Mouse (Mus musculus) heart, postnatal 4 days (tissue): ENCODE measurements at regions not wholly inside any gene's neighbourhood (a gene's known extent, or its start where the extent isn't known, plus 50 kb on each side); places are given as distances from the start of the nearest gene placed in this dataset.

Experiments used
- DNase-seq: peaks from one replicate; pipeline ENCODE4 v3.0.0; 2021

DNA sequence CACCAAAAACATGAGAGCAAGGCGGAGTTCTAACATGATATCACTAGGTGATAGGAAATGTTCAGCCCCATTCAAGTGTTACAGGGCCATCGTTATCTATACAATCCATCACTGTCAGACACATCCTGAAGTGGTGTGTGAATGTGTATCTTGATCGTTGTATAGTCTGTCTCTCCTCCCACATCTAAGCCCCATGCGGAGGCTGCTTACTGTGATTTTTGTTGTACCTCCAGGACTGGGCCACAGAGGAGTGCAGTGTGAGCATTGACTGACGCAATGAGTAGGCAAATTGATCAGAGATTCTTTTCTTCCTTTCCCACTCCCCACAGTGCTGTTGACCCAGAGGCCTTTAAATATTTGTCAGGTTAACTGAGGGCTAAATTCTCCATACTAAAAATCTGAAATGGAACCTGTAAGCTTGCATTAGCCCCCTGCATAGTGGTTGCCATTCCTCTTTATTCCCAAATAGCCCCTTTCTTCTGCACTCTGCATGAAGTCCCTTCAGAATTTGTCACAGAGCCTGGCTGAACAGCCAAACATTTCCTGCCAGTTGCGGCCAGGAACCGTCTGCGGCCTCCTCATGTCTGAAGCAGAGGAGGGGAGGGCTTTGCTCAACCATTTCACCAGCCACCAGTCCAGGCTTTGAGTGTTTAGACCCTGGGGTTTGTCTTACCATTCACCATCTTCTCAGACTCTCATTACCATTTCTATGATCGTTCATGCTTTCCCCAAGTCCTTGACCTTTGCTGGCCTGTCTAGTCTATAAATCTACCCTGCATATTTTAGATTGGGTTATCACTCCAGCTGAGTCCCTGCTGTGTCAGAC is 119.3 kb downstream of the Ttc8 start:
- DNase-seq = no peak

DNA sequence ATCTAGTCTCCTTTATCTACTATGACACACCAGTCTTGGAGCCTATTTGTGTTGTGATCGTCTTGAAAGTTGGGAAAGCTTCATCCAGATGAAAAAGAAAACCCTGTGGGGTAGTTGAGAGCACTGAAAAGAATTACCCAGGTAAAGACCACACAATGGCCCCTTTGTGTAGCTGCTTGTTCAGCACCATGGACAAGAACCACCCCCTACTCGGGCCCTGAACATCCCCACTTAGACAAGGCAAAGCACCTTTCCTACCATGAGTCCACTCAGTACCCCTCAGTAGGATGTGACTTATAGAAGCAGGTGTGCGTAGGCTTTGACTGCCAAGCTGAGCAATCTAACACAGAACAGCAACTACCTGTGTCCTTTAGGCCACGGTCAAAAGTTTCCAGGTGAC is 121.2 kb downstream of the Ttc8 start:
- DNase-seq = peak; percentile 17

DNA sequence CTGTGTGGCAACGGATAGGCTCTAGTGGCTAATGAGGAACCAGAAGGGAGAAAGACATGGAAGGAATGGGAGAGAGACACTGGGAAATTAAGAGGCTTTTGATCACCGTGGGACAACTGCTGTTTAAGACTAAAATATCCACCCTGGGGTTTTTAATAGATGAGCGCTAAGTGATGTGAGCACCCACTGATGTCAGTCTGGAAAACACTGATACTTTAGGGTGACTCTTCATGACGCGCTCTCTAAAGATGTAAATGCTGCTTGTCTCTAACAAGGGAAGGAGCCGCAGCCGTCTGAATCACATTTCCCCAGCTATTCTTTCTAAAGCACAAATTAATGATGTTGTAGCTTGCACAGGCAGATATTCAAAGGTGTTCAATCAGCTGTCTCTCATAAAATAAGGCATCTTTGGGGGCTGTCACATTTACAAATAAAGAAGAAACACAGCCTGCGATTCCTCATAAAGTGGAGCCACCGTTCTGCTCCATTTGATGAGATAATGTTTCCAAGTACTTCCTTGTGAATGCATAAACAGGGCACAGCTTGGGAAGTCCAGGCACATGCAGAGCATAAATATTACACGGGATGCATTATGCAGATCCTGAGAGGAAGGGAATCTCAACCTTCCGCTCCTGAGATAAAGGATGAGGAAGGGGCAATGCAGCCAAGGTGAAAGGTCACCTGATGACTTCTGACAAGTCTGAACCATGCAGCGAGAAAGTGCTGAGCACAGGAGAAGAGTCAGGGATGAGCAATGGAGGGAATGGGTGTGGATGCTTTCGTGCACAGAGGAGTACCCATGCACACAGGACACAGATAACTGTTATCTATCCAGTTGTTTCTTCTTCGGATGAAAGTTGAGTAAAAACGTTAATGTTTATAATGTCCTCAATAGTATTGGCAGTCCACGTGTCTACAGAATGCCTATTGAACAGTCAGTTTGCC is 122.8 kb downstream of the Ttc8 start:
- DNase-seq = no peak

DNA sequence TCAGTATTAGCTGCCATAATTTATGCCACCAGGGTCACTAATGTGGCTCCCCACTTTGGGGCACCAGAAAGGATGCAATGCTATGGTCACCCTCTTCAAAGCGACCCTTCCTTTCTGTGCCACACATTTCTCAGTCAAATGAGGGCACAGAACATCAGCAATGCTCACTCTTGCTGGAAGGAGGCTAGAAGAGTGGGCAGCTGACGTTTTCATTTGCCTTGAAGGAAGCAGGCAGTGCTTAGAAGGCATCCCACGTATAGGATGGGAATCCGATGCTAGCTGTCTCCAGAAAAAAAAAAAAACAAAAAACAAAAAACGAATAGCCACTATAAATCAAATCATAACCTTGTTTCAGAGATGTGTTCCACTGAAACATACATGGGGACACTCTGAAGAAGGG is 124.1 kb downstream of the Ttc8 start:
- DNase-seq = no peak

DNA sequence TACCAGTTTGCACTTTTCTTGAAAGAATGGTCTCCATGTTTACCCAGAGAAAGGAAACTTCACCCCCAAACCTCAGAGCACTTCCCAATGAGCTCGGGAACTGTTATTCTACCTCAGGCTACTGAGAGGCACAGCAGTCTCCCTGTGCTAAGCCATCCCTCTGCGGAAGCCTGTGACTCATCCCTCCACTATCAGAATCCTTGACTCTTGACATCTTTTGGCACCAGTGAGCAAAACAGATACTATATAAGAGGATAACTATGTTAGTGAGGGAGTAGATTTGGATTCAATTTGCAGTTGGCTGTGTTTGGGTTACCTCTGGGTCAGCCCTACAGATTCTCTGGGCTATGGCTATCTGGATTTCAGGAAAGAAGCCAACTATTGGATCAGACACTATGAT is 130.1 kb downstream of the Ttc8 start:
- no peak for DNase-seq

DNA sequence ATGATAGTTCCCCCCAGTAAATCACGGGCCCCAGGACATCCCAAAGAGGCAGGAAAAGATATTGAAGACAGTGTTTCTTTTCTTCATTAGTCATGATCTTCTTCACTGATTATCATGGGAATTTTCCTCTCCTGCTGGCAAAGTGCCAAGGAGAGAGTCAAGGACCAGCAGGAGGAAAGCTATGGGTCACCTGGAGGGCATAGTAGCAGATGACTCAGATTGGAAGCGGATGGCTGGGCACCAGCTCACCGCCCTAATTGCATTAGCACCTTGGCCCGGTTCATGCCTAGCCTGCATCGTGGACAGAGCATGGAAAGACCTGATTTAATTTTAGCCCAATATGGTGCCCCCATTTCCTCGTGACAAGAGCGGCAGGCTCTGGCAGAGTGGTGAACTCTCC is 132.2 kb downstream of the Ttc8 start:
- DNase-seq = no peak

DNA sequence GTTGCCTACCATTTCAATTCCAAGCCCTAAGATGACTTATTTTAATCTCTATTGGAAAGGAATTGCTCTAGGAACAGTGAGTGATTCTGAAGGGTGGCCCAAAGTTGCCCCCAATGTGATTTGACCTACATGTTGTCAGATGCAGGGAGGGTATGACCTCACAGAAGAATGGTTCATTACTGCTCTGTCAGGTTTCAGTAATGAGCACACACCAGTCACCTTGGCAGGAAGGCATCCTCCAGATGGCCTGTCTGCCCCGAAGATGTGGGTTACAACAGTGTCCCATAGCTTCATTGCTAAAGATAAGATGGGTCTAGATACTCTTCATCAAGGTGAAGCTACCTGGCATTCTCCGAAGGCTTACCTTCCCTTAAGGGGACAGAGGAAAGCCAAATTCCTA is 137.1 kb downstream of the Ttc8 start:
- no peak for DNase-seq

DNA sequence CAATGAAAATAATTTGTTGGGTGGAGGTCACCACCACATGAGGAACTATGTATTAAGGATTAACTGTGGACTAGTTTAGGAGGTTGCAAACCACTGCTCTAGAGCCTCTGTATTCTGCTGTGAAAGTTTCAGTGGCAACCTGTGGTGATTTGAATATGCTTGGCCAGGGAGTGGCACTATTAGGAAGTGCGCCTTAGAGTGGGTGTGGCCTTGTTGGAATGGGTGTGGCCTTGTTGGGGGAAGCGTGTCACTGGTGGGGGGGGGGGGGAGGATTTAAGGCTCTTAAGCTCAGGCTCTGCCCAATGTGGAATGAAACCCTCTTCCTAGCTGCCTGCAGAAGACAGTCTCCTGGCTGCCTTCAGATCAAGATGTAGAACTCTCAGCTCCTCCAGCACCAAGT is 138.5 kb downstream of the Ttc8 start:
- no peak for DNase-seq

DNA sequence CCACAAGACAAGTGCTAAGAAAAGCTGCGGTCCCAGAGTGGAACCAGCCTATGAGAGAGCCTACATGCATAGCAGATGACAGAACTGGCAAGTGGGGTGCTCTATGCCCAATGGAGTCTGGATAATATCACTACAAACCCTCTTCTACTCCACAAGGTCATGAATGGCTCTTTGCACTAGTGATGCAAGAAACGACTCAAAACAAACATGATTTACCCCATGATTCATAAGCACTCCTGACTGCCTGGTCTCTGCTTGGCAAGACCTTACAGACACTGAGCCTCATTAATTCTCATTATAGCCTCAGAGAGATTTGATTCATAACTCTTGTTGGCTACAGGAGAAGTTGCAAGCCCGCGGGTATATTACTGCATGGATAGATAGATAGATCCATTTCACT is 139.1 kb downstream of the Ttc8 start:
- DNase-seq = no peak

DNA sequence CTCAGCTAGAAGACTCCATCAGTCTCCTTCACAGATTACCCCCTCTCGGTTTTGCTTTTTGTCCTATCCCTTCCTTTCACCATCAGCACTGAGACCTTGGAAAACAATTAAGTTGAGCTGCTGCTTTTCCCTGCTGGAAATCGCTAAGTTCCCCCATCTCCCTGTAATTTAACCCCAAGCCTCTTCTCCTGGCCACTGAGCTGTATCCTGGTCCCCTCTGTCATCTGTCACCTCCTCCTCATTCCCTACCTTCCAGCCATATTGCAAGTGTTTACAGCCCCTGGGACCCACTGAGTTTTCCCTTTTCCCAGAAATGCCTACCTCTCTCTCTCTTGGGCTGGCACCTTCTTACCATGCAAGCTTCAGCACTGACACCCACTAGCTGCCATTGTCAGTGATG is 140.3 kb downstream of the Ttc8 start:
- no peak for DNase-seq

DNA sequence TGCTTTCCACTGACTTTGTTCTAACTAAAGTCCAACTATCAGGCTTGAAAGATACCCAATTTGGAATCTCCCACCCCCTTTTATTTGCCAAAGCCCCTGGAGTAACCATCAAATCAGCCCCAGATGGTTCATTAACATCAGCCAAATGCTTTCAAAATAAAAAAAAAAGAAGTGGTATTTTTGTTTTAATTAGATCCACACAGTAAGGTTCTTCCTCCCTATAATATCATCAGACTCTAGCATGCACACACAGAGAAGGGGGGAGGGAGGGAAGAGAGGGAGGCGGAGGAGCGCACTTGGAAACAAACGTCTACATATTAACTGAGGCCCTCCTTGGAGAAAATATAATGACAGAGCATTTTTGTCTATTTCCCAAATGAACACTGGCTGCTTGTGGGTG is 143.1 kb downstream of the Ttc8 start:
- no peak for DNase-seq

DNA sequence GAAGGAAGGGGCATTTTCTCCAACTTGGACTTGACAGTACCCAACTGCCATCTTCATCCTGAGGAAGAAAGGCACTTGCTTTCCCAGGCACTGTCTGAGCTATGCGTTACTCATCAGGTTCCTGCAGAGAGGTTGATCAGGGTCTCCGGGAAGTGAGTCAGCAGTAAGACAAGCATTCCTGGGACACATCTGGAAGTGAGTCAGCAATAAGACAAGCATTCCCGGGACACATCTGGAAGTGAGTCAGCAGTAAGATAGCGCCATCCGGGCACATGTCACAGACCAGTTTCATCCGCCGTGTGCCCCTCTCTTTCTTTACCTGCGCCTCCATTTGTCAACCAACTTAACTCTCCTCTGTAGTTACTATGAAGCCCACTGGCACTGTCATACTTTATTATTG is 143.5 kb downstream of the Ttc8 start:
- DNase-seq = no peak

DNA sequence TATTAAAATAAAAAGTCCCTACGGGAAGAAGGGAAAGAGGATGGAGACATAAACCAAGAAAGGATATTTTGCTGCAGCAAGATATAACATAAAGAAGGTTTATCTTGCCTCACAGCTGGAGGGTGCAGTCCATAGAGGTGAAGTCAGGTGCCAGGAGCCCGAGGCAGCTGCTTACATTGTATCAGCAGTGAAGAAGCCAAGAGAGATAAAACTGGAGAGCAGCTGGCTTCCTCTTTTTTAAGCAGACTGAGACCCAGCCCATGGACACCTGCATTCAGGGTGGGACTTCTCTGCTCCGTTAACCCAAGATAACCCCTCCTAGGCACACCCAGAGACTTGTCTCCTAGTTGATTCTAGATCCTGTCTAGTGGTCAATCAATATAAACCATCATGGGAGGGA is 147.6 kb downstream of the Ttc8 start:
- no peak for DNase-seq

DNA sequence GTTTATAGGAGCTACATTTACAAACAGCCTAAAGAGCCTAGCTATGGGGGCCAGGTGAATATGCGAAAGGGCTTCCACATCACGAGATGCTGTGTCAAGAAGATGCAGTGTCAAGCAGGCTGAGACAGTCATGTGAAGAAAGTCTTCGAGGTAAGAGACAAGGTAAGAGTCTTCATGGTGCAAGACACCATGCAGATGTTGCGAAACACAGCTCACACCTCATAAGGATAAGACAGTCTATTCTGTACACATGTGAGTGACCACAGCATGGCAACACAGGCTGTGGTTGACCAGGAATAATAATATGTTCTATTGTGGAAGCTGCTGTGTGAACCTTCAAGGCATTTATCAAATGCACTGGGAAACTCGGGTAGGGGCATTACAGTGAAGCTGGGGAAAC is 153.4 kb downstream of the Ttc8 start:
- DNase-seq = no peak

DNA sequence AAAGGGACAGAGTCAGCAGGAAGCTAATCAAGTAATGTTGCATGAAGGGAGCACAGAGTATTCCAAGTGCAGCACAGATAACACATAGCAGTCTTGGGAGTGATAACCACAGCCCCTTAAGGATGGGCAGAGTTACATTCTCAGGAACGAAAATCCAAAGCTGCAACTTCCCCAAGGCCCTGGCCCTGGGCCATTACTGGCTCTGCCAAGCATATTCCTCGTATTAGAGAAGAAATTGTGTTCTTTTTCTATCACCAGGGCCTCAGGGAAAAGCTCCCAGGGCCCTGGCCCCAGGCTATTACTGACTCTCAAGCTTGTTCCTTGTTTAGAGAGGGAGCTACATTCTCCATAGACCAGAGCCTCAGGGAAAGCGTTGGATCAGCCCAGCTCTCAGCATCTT is 157.0 kb downstream of the Ttc8 start:
- peak; percentile 11 for DNase-seq

DNA sequence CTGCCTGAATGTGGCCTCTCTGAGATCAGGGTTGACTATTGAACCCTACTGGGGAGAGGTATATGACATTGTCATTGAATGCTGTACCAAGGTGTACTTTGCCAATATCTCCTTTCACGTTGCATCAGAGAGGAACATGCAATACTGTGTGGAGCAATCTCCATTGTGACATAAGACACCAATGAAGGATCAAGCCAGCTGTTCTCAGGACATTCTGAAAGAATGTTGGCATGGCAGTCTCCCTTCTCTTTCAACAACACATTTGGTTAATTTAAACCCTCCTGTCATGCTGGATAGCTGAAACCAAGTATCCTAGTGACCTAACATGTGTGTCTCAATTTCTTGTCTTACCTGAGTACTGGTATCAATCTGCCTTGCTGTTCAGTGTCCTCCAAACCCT is 159.5 kb downstream of the Ttc8 start:
- no peak for DNase-seq

DNA sequence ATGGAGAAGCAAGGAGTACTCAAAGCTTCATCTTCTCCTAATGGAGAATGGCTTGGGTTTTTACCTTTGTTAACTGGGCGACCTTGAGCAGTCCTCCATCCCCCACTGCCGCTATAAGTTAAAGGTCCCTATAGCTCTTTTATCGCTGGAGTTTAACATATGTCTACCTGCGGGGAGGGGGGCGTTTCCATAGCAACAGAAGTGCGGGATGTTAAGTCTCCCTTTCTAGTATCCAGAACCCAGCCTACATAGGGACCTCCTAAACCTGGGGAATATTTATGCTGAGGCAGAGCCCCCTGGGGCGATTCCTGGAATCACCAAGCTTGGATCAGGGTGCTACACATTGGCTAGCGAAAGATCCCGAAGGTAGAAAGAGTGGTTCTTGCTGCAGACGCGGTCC is 163.2 kb downstream of the Ttc8 start:
- DNase-seq = no peak

DNA sequence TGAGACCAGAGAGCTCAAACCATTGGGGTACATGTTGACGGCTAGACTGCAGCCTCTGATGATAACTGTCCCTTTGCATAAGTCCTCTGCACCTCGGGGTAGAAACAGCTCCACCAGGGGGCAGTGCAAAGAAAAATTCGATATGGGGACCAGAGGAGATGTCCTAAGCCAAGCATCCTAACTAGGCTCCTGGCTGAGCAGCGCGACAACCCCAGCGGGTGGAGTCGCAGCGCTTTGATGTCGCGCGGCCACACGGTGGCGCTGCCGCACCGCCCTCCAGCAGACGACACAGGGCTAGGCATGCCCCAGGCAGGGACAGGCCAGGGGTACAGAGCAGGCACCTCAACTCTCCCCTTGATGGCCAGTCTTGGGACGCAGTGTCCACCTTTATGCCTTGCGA is 163.8 kb downstream of the Ttc8 start:
- DNase-seq = peak; percentile 90

DNA sequence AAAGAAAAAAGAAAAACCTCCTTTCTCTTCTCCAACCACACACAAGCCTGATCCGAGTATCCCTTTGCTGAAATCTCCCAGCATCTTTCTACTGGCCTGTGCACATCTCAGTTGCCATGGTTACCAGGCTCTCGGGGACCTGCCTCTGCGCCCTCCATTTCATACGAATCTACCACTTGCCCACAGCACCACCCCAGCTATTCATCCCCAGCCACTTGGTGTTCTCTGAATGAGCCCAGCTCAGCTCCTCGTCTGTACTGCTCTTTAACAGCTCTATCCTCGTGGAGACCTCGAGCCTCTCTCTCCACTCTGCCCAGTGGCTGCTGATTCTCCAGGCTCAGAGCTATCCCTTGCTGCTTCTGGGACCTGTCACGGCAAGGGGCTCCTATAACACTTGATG is 166.9 kb downstream of the Ttc8 start:
- DNase-seq = no peak

DNA sequence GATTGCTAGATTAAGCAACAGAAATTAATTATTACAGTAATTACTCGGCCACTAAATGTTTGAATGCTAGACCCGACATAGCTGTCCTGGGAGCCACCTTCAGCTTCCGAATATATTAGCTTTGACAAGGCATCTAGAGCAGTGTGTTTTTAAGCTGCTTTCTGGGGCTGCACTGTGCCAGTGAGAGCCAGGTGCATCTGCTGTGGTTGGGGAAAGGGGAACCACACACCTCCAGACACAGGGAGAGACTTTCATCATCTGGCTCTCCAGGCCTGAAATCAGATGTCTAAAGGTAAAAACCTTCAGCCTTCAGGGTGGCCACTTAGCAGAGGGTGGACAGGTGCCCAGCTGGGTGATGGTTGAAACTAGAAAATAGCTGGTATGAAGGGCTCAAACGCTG is 171.4 kb downstream of the Ttc8 start:
- no peak for DNase-seq

DNA sequence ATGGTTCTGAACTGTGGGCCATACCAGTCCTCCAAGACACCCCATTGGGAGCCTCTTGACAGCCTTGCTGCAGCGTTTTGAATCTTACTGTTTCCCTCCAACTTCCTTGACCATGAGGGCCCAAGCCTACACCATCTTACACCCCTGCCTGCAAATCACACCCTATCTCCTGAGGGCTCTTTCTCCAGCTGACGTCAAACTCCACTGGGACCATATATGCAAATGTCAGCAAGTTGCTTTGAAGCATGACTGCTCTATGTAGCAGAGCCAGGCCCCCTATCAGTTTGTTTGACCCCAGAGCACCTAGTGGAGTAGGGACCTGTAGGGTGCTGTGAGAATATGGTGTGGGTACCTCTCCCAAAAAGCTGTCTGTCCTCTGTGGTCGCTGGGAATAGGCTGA is 172.8 kb downstream of the Ttc8 start:
- no peak for DNase-seq

DNA sequence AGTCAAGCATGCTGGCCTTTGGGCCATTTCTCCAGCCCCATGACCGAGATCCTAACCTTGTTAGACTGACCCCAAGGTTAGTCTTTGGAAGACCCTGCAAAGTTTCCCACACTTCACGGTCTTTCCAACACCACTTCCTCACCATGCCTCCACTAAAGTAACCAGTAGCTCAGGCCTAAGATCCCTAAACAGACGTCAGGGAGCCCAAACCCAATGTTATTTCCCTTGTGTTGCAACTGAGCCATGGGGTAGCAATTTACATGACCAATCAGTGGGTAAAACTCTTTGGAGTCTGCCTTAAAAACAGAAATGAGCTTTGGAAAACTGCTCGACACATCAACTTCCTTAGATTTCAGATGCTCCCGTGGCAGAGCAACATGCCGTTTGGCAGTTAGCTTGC is 173.6 kb downstream of the Ttc8 start:
- DNase-seq = no peak

DNA sequence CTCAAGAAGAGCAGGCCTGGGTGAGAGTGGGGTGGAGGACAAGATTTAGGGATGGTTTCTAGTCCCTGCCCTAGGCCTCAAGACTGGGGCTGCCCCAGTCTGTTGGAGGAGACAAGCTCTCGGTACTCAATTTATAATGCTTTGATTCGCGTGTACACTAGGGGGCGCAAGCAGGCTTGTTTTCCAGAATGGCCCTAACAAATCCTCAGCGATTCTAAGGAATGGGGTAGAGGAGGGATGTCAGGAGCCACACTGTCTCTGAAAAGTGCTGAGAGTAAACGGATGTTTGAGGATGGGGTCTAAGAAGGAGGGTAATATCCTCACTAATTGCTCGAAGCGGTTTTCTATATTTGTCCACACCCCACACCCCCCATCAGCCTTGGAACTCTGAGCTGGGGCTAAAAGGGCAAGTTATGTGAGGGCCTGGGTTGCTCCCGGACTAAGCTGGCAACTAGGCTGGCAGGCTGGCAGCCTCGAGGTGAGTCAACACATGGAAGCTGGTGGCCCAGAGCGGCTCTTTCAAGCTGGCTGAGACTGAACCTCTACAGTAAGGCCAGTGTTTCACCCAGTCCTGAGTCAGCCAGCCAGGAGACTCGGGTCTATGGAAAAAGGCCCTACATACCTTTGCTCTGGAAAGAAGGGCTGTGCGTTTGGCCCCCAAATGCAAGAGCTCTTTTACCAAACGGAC is 176.7 kb downstream of the Ttc8 start:
- DNase-seq = peak; percentile 92
